Mouse (Mus musculus): ENCODE measurements around the gene Plcb4. TPM values are rescaled to one million over a fixed set of nuclear protein-coding genes. Genes with fewer than 3 reads are reported as not detected.

The Plcb4 gene
- polyA plus RNA-seq, 1 experiment = 37.9 TPM

DNA sequence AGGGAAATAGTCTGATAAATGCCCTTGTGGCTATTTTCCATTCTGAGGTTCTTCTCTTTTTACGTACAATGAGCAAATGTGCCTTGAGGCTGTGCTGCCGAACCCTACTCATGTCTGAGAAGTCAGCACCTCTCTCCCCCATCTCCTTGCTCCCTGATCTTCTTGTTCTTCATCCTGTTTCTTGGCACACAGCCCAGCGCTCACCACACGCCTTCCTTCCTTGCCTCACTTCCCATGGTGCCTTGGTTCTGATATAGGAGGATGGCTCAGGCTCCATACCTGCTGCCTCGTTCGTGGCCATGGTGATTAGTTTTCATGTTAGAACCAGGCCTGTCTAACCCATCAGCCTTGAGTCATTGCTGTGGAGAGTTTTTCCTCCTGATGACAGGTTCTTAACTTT is 277.6 kb downstream of the Plcb4 start:
- Histone ChIP-seq H3K4me3 (ENCODE audit: insufficient read depth, low read depth, low read length) (no peak overlapping the region), H3K27ac (replicated peaks; ENCODE audit: low read depth, low read length) (no peak overlapping the region), H3K4me1 (ENCODE audit: control insufficient read depth, insufficient read depth, insufficient read length, low read length) (peaks cover 4% of the 10 kb centered on the region; the same call in 1 of the 2 replicates)

DNA sequence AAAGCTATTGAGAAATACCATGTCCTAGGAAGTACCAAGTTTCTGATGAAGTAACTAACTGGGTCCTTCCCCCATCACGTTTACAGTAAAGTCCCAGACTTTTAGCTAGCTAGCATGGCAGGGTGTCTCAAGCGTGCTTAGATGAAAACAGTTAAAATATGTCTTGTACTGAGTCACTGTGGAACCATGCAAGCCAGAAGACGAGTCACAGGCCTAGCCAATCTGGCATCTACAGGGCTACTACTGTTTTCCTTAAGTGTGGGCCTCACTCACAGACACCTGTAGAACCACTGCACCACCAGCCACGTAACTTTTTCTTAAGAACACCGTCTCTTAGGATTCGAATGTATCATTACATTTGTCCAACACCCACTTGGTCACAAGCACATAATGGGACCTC is 278.8 kb downstream of the Plcb4 start:
- peaks cover 4% of the 10 kb centered on the region; the same call in 1 of the 2 replicates for H3K4me1 ChIP-seq (ENCODE audit: control insufficient read depth, insufficient read depth, insufficient read length, low read length)
- no peak overlapping the region for H3K4me3 ChIP-seq (ENCODE audit: insufficient read depth, low read depth, low read length)
- H3K27ac ChIP-seq (replicated peaks; ENCODE audit: low read depth, low read length) = no peak overlapping the region

DNA sequence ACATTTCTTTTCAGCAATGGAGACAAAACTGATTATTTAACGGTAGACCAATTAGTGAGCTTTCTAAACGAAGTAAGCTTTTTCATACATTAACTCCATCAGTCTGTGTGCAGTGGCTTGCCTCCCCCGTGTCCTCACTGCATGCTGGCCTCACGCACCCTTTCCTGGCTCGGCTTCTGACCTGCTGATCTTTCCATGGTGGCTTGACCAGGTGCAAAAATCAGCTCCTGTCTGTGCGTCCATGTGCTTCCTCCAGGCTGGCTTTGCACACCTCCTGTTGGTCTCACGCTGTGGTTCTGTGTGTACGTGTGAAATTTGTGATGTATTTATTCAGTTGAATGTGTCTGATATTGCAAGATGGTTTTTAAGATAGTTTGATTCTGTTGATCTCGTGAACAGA is 281.1 kb downstream of the Plcb4 start:
- Histone ChIP-seq H3K4me3 (ENCODE audit: insufficient read depth, low read depth, low read length) (no peak overlapping the region), H3K4me1 (ENCODE audit: control insufficient read depth, insufficient read depth, insufficient read length, low read length) (peaks cover 4% of the 10 kb centered on the region; the same call in 1 of the 2 replicates), H3K27ac (replicated peaks; ENCODE audit: low read depth, low read length) (no peak overlapping the region)

DNA sequence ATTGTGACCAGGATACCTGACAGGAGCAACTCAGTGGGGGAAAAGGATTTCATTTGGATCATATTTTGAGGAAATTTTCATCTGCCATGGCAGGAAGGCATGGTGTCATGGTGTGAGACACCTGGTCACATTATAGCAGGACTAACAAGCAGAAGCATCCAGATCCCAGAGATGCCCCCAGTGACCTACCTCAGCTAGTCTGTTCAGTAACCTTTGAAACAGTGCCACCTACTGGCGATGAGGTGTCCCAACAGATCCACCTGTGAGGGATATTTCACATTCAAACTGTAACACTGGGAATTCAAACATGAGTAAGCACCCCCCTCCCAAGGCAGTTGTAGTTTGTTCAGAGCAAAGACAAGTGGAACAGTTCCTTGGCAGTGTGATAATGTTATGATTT is 289.0 kb downstream of the Plcb4 start:
- Histone ChIP-seq H3K27ac (replicated peaks; ENCODE audit: low read depth, low read length) (no peak overlapping the region), H3K4me3 (ENCODE audit: insufficient read depth, low read depth, low read length) (no peak overlapping the region), H3K4me1 (ENCODE audit: control insufficient read depth, insufficient read depth, insufficient read length, low read length) (no peaks in the 10 kb centered on the region)

GRCm38 (mm10) chr2:135954760-135955548 is 296.1 kb downstream of the Plcb4 start:
- Histone ChIP-seq H3K4me3 (ENCODE audit: insufficient read depth, low read depth, low read length) (no peak overlapping the region), H3K27ac (replicated peaks; ENCODE audit: low read depth, low read length) (no peak overlapping the region), H3K4me1 (ENCODE audit: control insufficient read depth, insufficient read depth, insufficient read length, low read length) (no peaks in the 10 kb centered on the region)

GRCm38 (mm10) chr2:135955796-135956195 is 297.0 kb downstream of the Plcb4 start:
- Histone ChIP-seq H3K4me3 (ENCODE audit: insufficient read depth, low read depth, low read length) (no peak overlapping the region), H3K27ac (replicated peaks; ENCODE audit: low read depth, low read length) (0 out of 2 replicates have a peak overlapping the region, but pooled peaks have one; percentile 1), H3K4me1 (ENCODE audit: control insufficient read depth, insufficient read depth, insufficient read length, low read length) (no peaks in the 10 kb centered on the region)

DNA sequence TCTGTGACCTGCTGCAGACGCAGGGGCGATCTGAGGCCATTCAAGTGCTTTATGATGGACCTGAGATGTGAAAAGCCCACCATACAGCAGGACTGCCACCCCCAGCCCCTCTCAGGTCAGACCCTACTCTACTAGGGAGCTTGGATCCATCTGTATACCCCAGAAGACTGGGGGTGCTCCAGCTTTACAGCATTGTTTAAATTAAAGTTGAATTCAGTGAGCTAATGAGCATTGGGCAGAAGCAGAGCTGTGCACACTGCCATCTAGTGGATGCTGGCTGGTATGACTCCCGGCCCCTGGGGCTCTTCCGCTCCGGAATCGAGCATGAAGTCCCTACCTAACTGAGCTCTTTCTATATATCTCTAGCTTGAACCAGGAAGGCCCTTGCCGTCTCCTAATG is 298.9 kb downstream of the Plcb4 start:
- H3K4me1 ChIP-seq (ENCODE audit: control insufficient read depth, insufficient read depth, insufficient read length, low read length) = no peaks in the 10 kb centered on the region
- H3K4me3 ChIP-seq (ENCODE audit: insufficient read depth, low read depth, low read length) = no peak overlapping the region
- H3K27ac ChIP-seq (replicated peaks; ENCODE audit: low read depth, low read length) = no peak overlapping the region

GRCm38 (mm10) chr2:135958453-135958852 is 299.6 kb downstream of the Plcb4 start:
- H3K4me3 ChIP-seq (ENCODE audit: insufficient read depth, low read depth, low read length) = no peak overlapping the region
- no peaks in the 10 kb centered on the region for H3K4me1 ChIP-seq (ENCODE audit: control insufficient read depth, insufficient read depth, insufficient read length, low read length)
- no peak overlapping the region for H3K27ac ChIP-seq (replicated peaks; ENCODE audit: low read depth, low read length)

DNA sequence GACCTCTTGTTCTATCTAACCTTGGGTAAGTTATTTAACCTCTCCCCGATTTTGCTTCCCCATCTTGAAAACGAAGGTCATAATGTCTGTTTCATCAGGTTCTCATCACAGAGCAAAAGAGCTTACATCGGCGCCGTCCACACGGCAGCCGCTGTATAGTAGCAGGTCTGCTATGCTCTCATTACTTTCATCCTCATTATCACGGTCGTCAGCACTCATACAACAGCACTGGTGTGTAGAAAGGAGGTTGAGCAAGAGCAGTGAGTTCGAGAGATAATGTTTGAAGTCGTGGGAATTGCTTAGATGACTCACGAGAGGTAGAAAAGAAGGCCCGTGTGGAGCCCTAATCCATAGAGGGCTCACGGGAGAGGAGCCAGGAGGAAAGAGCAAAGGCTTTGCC is 304.3 kb downstream of the Plcb4 start:
- Histone ChIP-seq H3K4me3 (ENCODE audit: insufficient read depth, low read depth, low read length) (no peak overlapping the region), H3K4me1 (ENCODE audit: control insufficient read depth, insufficient read depth, insufficient read length, low read length) (no peaks in the 10 kb centered on the region), H3K27ac (replicated peaks; ENCODE audit: low read depth, low read length) (no peak overlapping the region)

GRCm38 (mm10) chr2:135966871-135967557 is 308.2 kb downstream of the Plcb4 start:
- Histone ChIP-seq H3K4me3 (ENCODE audit: insufficient read depth, low read depth, low read length) (no peak overlapping the region), H3K4me1 (ENCODE audit: control insufficient read depth, insufficient read depth, insufficient read length, low read length) (no peaks in the 10 kb centered on the region), H3K27ac (replicated peaks; ENCODE audit: low read depth, low read length) (no peak overlapping the region)

DNA sequence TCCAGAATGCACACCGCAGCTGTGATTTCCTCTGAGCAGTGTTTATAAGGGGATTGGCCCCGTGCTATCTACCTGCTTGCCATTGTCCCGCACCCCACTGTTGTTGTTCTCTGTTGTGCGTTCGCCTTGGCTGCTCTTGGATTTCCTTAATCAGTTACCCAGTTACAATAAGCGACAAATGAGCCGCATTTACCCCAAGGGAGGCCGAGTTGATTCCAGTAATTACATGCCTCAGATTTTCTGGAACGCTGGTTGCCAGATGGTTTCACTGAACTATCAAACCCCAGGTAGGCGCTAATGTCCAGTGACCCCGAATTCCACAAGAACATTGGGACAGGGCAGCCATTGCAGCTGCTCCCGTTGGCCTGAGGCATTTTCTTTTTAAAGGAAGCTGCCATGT is 309.3 kb downstream of the Plcb4 start:
- Histone ChIP-seq H3K4me1 (ENCODE audit: control insufficient read depth, insufficient read depth, insufficient read length, low read length) (no peaks in the 10 kb centered on the region), H3K27ac (replicated peaks; ENCODE audit: low read depth, low read length) (no peak overlapping the region), H3K4me3 (ENCODE audit: insufficient read depth, low read depth, low read length) (no peak overlapping the region)

- no peak overlapping the region for H3K27ac ChIP-seq (replicated peaks; ENCODE audit: low read depth, low read length)
- H3K4me1 ChIP-seq (ENCODE audit: control insufficient read depth, insufficient read depth, insufficient read length, low read length) = no peaks in the 10 kb centered on the region
- no peak overlapping the region for H3K4me3 ChIP-seq (ENCODE audit: insufficient read depth, low read depth, low read length)
Measured at GRCm38 (mm10) chr2:135970902-135971301, 312.1 kb downstream of the Plcb4 start.

DNA sequence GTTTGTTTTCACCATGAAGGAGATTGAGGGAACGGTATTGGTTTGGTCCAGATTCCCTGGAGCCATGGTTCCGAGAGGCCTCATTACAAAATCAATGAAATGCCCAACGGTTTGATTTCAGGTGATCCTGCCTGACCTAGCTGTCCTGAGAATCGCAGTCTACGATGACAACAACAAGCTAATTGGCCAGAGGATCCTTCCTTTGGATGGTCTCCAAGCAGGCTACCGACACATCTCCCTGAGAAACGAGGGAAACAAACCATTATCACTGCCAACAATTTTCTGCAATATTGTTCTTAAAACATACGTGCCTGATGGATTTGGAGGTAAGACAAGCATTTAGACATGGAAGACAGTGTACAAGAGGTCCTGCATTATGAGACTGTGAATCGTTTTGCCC is 317.2 kb downstream of the Plcb4 start:
- no peaks in the 10 kb centered on the region for H3K4me1 ChIP-seq (ENCODE audit: control insufficient read depth, insufficient read depth, insufficient read length, low read length)

GRCm38 (mm10) chr2:135978790-135979189 is 320.0 kb downstream of the Plcb4 start:
- no peaks in the 10 kb centered on the region for H3K4me1 ChIP-seq (ENCODE audit: control insufficient read depth, insufficient read depth, insufficient read length, low read length)
- H3K27ac ChIP-seq (replicated peaks; ENCODE audit: low read depth, low read length) = no peak overlapping the region
- no peak overlapping the region for H3K4me3 ChIP-seq (ENCODE audit: insufficient read depth, low read depth, low read length)

More for the DNA sequence above, 317.2 kb downstream of the Plcb4 start:
- no peak overlapping the region for H3K4me3 ChIP-seq (ENCODE audit: insufficient read depth, low read depth, low read length)
- H3K27ac ChIP-seq (replicated peaks; ENCODE audit: low read depth, low read length) = no peak overlapping the region

DNA sequence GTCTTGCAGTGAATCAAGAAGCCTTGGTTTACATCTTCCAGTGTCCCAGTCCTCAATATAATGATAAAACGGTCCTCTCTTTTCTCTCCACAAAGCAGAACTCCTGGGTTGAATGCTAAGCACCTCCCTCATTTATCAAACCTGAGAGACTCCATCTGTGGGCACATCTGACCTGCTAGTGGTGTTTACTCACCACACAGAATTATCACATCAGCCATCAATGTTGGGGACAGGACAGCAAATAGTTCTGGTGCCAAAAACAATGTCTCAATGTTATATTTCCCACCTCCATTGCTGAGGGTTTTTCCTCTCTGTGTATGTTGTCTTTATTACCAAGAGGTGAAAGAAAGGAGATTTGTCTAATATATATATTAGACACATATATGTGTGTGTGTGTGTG is 321.6 kb downstream of the Plcb4 start:
- H3K27ac ChIP-seq (replicated peaks; ENCODE audit: low read depth, low read length) = no peak overlapping the region
- H3K4me3 ChIP-seq (ENCODE audit: insufficient read depth, low read depth, low read length) = no peak overlapping the region
- no peaks in the 10 kb centered on the region for H3K4me1 ChIP-seq (ENCODE audit: control insufficient read depth, insufficient read depth, insufficient read length, low read length)

DNA sequence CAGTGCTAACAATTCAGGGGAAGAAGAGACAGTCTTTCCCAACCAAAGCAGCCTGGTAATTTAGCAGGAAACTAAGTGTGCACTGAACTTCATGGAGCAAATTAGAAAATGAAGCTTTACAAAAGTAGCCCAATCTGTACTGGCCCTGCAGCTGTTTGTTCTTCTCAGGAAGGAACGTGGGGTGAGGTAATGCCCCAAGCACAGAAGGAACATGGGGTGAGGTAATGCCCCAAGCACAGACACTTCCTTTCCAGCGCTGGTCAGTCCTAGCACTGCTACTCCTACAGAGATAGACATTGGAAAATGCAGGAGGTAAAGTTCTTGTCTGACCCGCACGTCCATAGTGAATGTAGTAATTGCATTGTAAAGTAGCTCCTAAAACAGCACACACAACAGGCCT is 325.2 kb downstream of the Plcb4 start:
- H3K27ac ChIP-seq (replicated peaks; ENCODE audit: low read depth, low read length) = no peak overlapping the region
- H3K4me3 ChIP-seq (ENCODE audit: insufficient read depth, low read depth, low read length) = no peak overlapping the region
- H3K4me1 ChIP-seq (ENCODE audit: control insufficient read depth, insufficient read depth, insufficient read length, low read length) = no peaks in the 10 kb centered on the region
